Comparison of ENCODE assay signal across 12 mouse cellular contexts in the genomic region with DNA sequence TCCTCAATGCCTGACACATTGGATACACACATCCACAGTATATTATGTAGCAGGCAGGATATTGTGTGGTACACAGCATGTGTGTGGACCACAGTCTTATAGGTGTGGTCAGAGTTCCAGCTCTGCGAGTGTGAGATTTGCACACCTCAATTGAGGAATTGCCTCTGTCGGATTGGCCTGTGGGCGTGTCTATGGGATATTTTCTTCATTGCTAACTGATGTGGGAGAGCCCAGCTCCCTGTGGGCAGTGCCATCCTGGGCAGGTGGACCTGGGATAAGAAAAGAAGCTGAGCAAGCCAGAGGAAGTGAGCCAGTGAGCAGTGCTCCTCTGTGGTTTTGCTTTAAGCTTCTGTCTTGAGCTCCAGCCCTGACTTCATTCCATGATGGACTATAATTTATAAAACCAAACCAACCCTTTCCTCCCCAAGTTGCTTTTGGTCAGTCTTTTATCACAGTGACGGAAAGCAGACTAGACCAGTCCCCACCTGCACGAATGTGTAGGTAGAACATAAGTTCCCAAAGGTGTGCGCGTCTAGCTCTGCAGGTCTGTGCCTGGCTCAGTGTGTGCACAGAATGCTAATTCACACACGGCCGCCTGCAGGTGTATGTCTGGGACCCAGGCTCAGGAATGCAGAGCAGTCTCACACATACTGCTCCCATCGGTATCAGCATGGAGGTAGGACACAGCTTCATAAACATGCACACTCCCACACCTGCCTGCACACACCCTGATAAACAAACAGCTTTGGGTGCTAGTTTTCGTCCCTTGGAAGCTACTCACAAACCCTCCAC. TPM values are rescaled to one million over a fixed set of nuclear protein-coding genes. Genes with fewer than 3 reads are reported as not detected.
DNase-seq lines count a peak whose midpoint lies in the region; ATAC-seq and TF ChIP-seq lines count a peak whose summit lies in the region.
"Had no signal": no experiment of that assay in that cellular context is flagged by ENCODE, and none has a peak within 500 bp of the region (broad histone marks: within the 10 kb centered on the region; RNA-seq: fewer than 3 reads in every experiment).

No protein-coding gene starts in this region.

- peak; percentile 16 for DNase-seq in gastrocnemius, adult 2 months
- DNase-seq in gastrocnemius, adult 8-10 months (ENCODE audit: low spot score in 2 of 2): no peak
- no peak for DNase-seq in liver, adult 2 months (ENCODE audit: extremely low read depth, low read depth, low spot score)
- DNase-seq in liver, postnatal 0 days: no peak
- peak; percentile 27 for DNase-seq in 416B (ENCODE audit: low read depth)
- no peak for DNase-seq in retina, postnatal 1 day
- DNase-seq: adrenal gland, postnatal 25 days; cerebellum, adult 11-12 months had no signal

- H3K4me2 ChIP-seq in liver, postnatal 0 days (ENCODE audit: low read depth, low read length): no peak overlapping the region
- no peak overlapping the region for H3K4me2 ChIP-seq in kidney, embryonic 16.5 days (replicated peaks; ENCODE audit: low read depth, low read length)
- no peak overlapping the region for H3K4me2 ChIP-seq in forebrain, embryonic 13.5 days
- H3K4me2 ChIP-seq: heart, embryonic 11.5 days had no signal

- TF ChIP-seq EP300 in liver, postnatal 0 days (IDR thresholded peaks at IDR 0.05; ENCODE audit: low read depth): no peak

- 81% methylated on average over 11 of the region's 11 CpGs for WGBS in liver, adult 2 months
- 66% methylated on average over 11 of the region's 11 CpGs for WGBS in liver, postnatal 0 days (ENCODE audit: insufficient replicate concordance)
- 72% methylated on average over 11 of the region's 11 CpGs for WGBS in kidney, embryonic 16.5 days
- 85% methylated on average over 11 of the region's 11 CpGs for WGBS in forebrain, embryonic 13.5 days

- peak overlapping the region; percentile 48 for H3K27ac ChIP-seq in gastrocnemius, adult 2 months
- H3K27ac ChIP-seq in liver, adult 2 months (replicated peaks; ENCODE audit: insufficient read depth, low read depth, low read length): peak overlapping the region; percentile 53; the same call in 1 of the 2 replicates
- no peak overlapping the region for H3K27ac ChIP-seq in liver, postnatal 0 days (ENCODE audit: low read depth)
- peak overlapping the region; percentile 45; the same call in 1 of the 2 replicates for H3K27ac ChIP-seq in kidney, embryonic 16.5 days (ENCODE audit: low read length)
- H3K27ac ChIP-seq in forebrain, embryonic 13.5 days: no peak overlapping the region

- no peak for TF ChIP-seq POLR2A in liver, adult 2 months (IDR thresholded peaks at IDR 0.05; ENCODE audit: extremely low read depth, insufficient read depth, low read length)

- H3K4me1 ChIP-seq in liver, adult 2 months (ENCODE audit: control insufficient read depth, insufficient read depth, low read length): peaks cover 10% of the 10 kb centered on the region; the same call in 1 of the 2 replicates
- peaks cover 38% of the 10 kb centered on the region for H3K4me1 ChIP-seq in liver, postnatal 0 days (ENCODE audit: insufficient read depth)
- peaks cover 43% of the 10 kb centered on the region for H3K4me1 ChIP-seq in kidney, embryonic 16.5 days (ENCODE audit: insufficient read depth, low read length)
- peaks cover 19% of the 10 kb centered on the region for H3K4me1 ChIP-seq in forebrain, embryonic 13.5 days

- intact Hi-C loops in gastrocnemius, adult 2 months (cut with DNase I): loop anchor here (5.0 kb wide), 2 partner anchors 32 to 48 kb away; a partner anchor contains a TSS

- H3K9ac ChIP-seq in liver, adult 2 months (ENCODE audit: low read depth, low read length): no peak overlapping the region
- no peak overlapping the region for H3K9ac ChIP-seq in liver, postnatal 0 days (replicated peaks)
- no peak overlapping the region for H3K9ac ChIP-seq in kidney, embryonic 16.5 days (replicated peaks; ENCODE audit: low read length)
- H3K9ac ChIP-seq in forebrain, embryonic 13.5 days: no peak overlapping the region

- ATAC-seq in liver, postnatal 0 days: no peak
- peak; percentile 20 for ATAC-seq in kidney, embryonic 16.5 days (ENCODE audit: low FRiP score, low TSS enrichment)
- no peak for ATAC-seq in forebrain, embryonic 13.5 days

- no peaks in the 10 kb centered on the region for H3K27me3 ChIP-seq in liver, adult 2 months (ENCODE audit: control insufficient read depth, insufficient read depth, low read length)
- no peaks in the 10 kb centered on the region for H3K27me3 ChIP-seq in liver, postnatal 0 days (ENCODE audit: insufficient read depth, low read length)
- no peaks in the 10 kb centered on the region for H3K27me3 ChIP-seq in kidney, embryonic 16.5 days (ENCODE audit: insufficient read depth, low read length)
- no peaks in the 10 kb centered on the region for H3K27me3 ChIP-seq in forebrain, embryonic 13.5 days

- peaks cover 14% of the 10 kb centered on the region; the same call in 1 of the 2 replicates for H3K79me2 ChIP-seq in liver, adult 2 months (ENCODE audit: control insufficient read depth, insufficient read depth, low read length)

- no peak overlapping the region for H3K4me3 ChIP-seq in gastrocnemius, adult 2 months
- no peak overlapping the region for H3K4me3 ChIP-seq in liver, adult 2 months (ENCODE audit: insufficient read depth, low read depth, low read length)
- H3K4me3 ChIP-seq in liver, postnatal 0 days (ENCODE audit: low read depth, low read length): no peak overlapping the region
- H3K4me3 ChIP-seq in kidney, embryonic 16.5 days (ENCODE audit: low read length): no peak overlapping the region
- H3K4me3 ChIP-seq in forebrain, embryonic 13.5 days: no peak overlapping the region
- H3K4me3 ChIP-seq: myocyte had no signal

- H3K9me3 ChIP-seq in liver, postnatal 0 days (ENCODE audit: low read length): no peaks in the 10 kb centered on the region
- no peaks in the 10 kb centered on the region for H3K9me3 ChIP-seq in kidney, embryonic 16.5 days (ENCODE audit: low read length)
- no peaks in the 10 kb centered on the region for H3K9me3 ChIP-seq in forebrain, embryonic 13.5 days (replicated peaks)

- no peak for TF ChIP-seq CTCF in gastrocnemius, adult 2 months (IDR thresholded peaks at IDR 0.05)
- no peak for TF ChIP-seq CTCF in liver, adult 2 months (IDR thresholded peaks at IDR 0.05; ENCODE audit: low read depth, low read length)
- TF ChIP-seq CTCF in liver, postnatal 0 days (IDR thresholded peaks at IDR 0.05; ENCODE audit: low read depth): no peak

- H3K36me3 ChIP-seq in liver, adult 2 months (ENCODE audit: control insufficient read depth, insufficient read depth, low read length): peaks cover 12% of the 10 kb centered on the region
- peaks cover 28% of the 10 kb centered on the region for H3K36me3 ChIP-seq in liver, postnatal 0 days (replicated peaks; ENCODE audit: insufficient read depth, low read length)
- H3K36me3 ChIP-seq in kidney, embryonic 16.5 days (ENCODE audit: insufficient read depth, low read length): peaks cover 26% of the 10 kb centered on the region
- peaks cover 33% of the 10 kb centered on the region for H3K36me3 ChIP-seq in forebrain, embryonic 13.5 days (ENCODE audit: poor library complexity, severe bottlenecking)

RNA-seq across cellular contexts. Expression of a gene that starts 4.4 kb away (rescaled TPM):
- total RNA-seq in gastrocnemius, adult 2 months (2021): 10 to 100 TPM; 25.8 to 29.9 TPM
- total RNA-seq in gastrocnemius, adult 8-10 months (2022): 10 to 100 TPM; 23.2 to 24.1 (median 23.6) TPM
- total RNA-seq in liver, adult 2 months (2014; rRNA removed): 17.3 and 20.1 TPM in 2 replicates
- 18.0 and 28.8 TPM in 2 replicates for polyA plus RNA-seq in liver, adult 2 months (2012; rRNA removed)
- 8.5 TPM in 2 replicates for polyA plus RNA-seq in liver, postnatal 0 days (2015; fragmentation: Nextera tagmentation; extraction: Ambion mirVana)
- polyA plus RNA-seq in kidney, embryonic 16.5 days (2015; fragmentation: Nextera tagmentation; extraction: Ambion mirVana): 31.3 and 33.6 TPM in 2 replicates
- polyA plus RNA-seq in forebrain, embryonic 13.5 days (2015; fragmentation: Nextera tagmentation; extraction: Ambion mirVana): 25.6 and 26.7 TPM in 2 replicates

RNA-seq across cellular contexts. Expression of a gene that starts 20.4 kb away (rescaled TPM):
- 10 to 100 TPM; 11.2 to 13.1 TPM for total RNA-seq in gastrocnemius, adult 2 months (2021)
- total RNA-seq in gastrocnemius, adult 8-10 months (2022): 10 to 100 TPM; 10.6 to 12.0 (median 11.7) TPM
- 13.5 and 19.2 TPM in 2 replicates for total RNA-seq in liver, adult 2 months (2014; rRNA removed)
- 14.3 and 17.2 TPM in 2 replicates for polyA plus RNA-seq in liver, adult 2 months (2012; rRNA removed)
- polyA plus RNA-seq in liver, postnatal 0 days (2015; fragmentation: Nextera tagmentation; extraction: Ambion mirVana): 68.5 and 80.9 TPM in 2 replicates
- 197 and 211 TPM in 2 replicates for polyA plus RNA-seq in kidney, embryonic 16.5 days (2015; fragmentation: Nextera tagmentation; extraction: Ambion mirVana)
- 183 and 200 TPM in 2 replicates for polyA plus RNA-seq in forebrain, embryonic 13.5 days (2015; fragmentation: Nextera tagmentation; extraction: Ambion mirVana)

RNA-seq across cellular contexts. Expression of a gene that starts 28.1 kb away (rescaled TPM):
- under 1 TPM; 0.08 to 0.39 TPM for total RNA-seq in gastrocnemius, adult 2 months (2021)
- total RNA-seq in gastrocnemius, adult 8-10 months (2022): under 1 TPM in 2 of 4 experiments, not detected in 2; 0.15 to 0.16 TPM
- under 0.01 and 0.20 TPM in 2 replicates for total RNA-seq in liver, adult 2 months (2014; rRNA removed)
- 0.11 and 0.20 TPM in 2 replicates for polyA plus RNA-seq in liver, adult 2 months (2012; rRNA removed)
- 0.12 and 0.16 TPM in 2 replicates for polyA plus RNA-seq in liver, postnatal 0 days (2015; fragmentation: Nextera tagmentation; extraction: Ambion mirVana)
- 3.1 and 4.0 TPM in 2 replicates for polyA plus RNA-seq in kidney, embryonic 16.5 days (2015; fragmentation: Nextera tagmentation; extraction: Ambion mirVana)
- polyA plus RNA-seq in forebrain, embryonic 13.5 days (2015; fragmentation: Nextera tagmentation; extraction: Ambion mirVana): 0.67 and 0.78 TPM in 2 replicates

RNA-seq across cellular contexts. Expression of a gene that starts 42.1 kb away (rescaled TPM):
- 10 to 100 TPM; 17.8 to 20.3 TPM for total RNA-seq in gastrocnemius, adult 2 months (2021)
- 10 to 100 TPM; 14.5 to 18.1 (median 17.6) TPM for total RNA-seq in gastrocnemius, adult 8-10 months (2022)
- total RNA-seq in liver, adult 2 months (2014; rRNA removed): 12.6 and 14.6 TPM in 2 replicates
- 14.5 and 15.7 TPM in 2 replicates for polyA plus RNA-seq in liver, adult 2 months (2012; rRNA removed)
- 44.4 and 46.1 TPM in 2 replicates for polyA plus RNA-seq in liver, postnatal 0 days (2015; fragmentation: Nextera tagmentation; extraction: Ambion mirVana)
- 227 and 237 TPM in 2 replicates for polyA plus RNA-seq in kidney, embryonic 16.5 days (2015; fragmentation: Nextera tagmentation; extraction: Ambion mirVana)
- polyA plus RNA-seq in forebrain, embryonic 13.5 days (2015; fragmentation: Nextera tagmentation; extraction: Ambion mirVana): 190 and 196 TPM in 2 replicates

RNA-seq across cellular contexts. Expression of a gene that starts 46.6 kb away (rescaled TPM):
- 10 to 100 TPM; 16.3 to 27.7 TPM for total RNA-seq in gastrocnemius, adult 2 months (2021)
- 10 to 100 TPM; 14.6 to 17.2 (median 15.6) TPM for total RNA-seq in gastrocnemius, adult 8-10 months (2022)
- total RNA-seq in liver, adult 2 months (2014; rRNA removed): 20.8 and 21.2 TPM in 2 replicates
- 9.7 and 17.9 TPM in 2 replicates for polyA plus RNA-seq in liver, adult 2 months (2012; rRNA removed)
- polyA plus RNA-seq in liver, postnatal 0 days (2015; fragmentation: Nextera tagmentation; extraction: Ambion mirVana): 14.5 and 15.7 TPM in 2 replicates
- 40.7 and 42.5 TPM in 2 replicates for polyA plus RNA-seq in kidney, embryonic 16.5 days (2015; fragmentation: Nextera tagmentation; extraction: Ambion mirVana)
- polyA plus RNA-seq in forebrain, embryonic 13.5 days (2015; fragmentation: Nextera tagmentation; extraction: Ambion mirVana): 6.7 and 7.2 TPM in 2 replicates

Comparison
In these comparisons a context has a peak if more than half of its experiments do, and no peak if none do; other contexts are left out.
1. DNase-seq: peak in gastrocnemius, adult 2 months (single experiment) and 416B (single experiment); none in gastrocnemius, adult 8-10 months (0 of 2), liver, adult 2 months (single experiment), liver, postnatal 0 days (single experiment) and retina, postnatal 1 day (single experiment).
2. H3K27ac ChIP-seq: peak in gastrocnemius, adult 2 months (single experiment), liver, adult 2 months (single experiment) and kidney, embryonic 16.5 days (single experiment); none in liver, postnatal 0 days (single experiment) and forebrain, embryonic 13.5 days (single experiment).